Mouse (Mus musculus) brain, embryonic 14.5 days (tissue): ENCODE data around the gene Cd48. TPM values are rescaled to one million over a fixed set of nuclear protein-coding genes. Genes with fewer than 3 reads are reported as not detected.

Source experiments
- DNase-seq: peaks from one replicate; pipeline ENCODE4 v3.0.0-alpha.2; 2011; ENCODE audit warnings: low read depth
- CTCF ChIP-seq: fragments of 200-500 bp; IDR thresholded peaks from 2 replicates; pipeline ENCODE4 v1.5.1; 2012; ENCODE audit warnings: inconsistent platforms, mild to moderate bottlenecking, moderate library complexity, borderline replicate concordance; ENCODE audit not compliant: insufficient read depth, insufficient read length; ENCODE audit errors: extremely low read depth
- POLR2A ChIP-seq: fragments of 200-500 bp; IDR thresholded peaks from 2 replicates; pipeline ENCODE4 v1.6.1; 2012; ENCODE audit warnings: mild to moderate bottlenecking, inconsistent platforms, borderline replicate concordance; ENCODE audit not compliant: poor library complexity, insufficient read depth, insufficient read length, severe bottlenecking; ENCODE audit errors: extremely low read depth
- polyA plus RNA-seq: library from polyadenylated mRNA; depleted of rRNA; stranded (reverse); fragments of >200 nt; gene quantifications from 2 replicates; pipeline ENCODE4 v1.2.3, GENCODE M21; 2012; rRNA removed

Cd48 gene
- polyA plus RNA-seq, 1 experiment = 0.30 TPM

DNA sequence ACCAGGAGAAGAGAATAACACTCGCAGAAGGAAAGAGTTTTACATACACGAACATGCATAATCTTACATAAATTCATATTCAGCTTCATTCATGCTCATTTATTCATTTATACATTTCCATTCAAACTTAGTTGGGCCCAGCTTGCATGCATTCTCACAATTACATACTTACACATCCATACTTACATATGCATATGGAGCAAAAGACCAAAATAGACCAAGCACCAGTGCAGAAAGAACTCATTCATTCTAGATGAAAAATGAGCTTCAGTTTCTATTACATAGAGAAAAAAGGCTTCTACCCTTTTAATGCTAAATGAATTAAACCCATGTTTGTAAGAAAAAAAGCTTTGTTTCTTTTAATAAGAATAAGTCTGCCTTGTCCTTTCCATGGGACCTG lies 33.6 kb downstream of the Cd48 start:
- DNase-seq = no peak
- TF ChIP-seq POLR2A (no peak), CTCF (no peak)

DNA sequence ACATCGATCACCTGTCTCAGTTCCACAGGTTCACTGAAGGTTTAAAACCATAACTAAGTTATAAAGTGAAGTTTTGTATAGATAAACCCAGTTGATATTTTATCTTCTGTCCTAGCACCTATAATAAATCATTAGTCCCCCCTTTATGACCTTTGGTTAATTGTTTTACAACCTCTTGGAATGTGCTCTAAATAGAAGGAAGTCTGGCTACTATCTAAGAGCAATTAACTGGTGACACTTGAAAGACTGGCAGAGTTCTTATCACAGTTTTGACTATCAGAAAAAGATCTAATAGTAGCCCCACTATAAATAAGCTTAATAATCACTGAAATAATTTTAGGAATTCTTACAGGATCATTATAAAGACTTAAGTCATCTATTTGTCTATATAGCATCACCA lies 34.4 kb downstream of the Cd48 start:
- TF ChIP-seq CTCF (no peak), POLR2A (no peak)

DNA sequence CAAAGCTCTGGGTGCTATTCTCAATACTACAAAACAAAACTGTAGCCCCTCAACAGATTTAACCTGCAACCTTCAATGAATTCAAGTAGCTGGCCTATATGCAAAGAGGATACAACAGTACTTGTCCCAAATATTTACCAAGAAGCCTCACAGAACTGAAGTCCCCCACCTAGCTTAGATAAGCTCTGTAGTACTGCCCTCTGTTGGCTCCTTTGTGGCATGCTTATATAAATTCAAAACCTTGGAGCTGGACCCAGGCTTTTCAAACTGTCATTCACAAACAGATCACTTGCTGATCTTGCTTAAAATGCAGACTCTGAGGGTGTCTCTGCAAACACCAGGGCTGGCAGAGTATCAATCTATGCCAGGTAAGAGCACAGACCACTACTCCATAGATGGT lies 49.4 kb downstream of the Cd48 start:
- TF ChIP-seq POLR2A = no peak
- no peak for TF ChIP-seq CTCF
- no peak for DNase-seq

More for the DNA sequence above, 34.4 kb downstream of the Cd48 start:
- DNase-seq = no peak

DNA sequence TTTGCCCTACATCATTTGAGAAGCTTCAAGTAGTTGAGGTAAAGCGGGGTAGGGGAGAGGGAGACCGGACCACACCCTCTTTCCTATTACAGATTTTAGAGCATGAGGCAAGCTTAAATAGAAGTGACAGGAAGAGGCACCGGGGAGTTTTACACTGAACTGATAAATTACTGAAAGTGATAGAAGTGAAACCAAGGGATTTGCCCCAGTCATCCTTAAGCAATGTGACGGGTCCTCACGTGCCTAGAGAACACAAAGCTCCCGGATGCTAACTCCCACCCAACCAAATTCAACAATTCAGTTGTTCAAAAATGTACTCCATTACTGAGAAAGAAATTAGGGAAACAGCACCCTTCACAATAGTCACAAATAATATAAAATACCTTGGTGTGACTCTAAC lies 53.1 kb downstream of the Cd48 start:
- no peak for DNase-seq
- TF ChIP-seq POLR2A (no peak), CTCF (no peak)

DNA sequence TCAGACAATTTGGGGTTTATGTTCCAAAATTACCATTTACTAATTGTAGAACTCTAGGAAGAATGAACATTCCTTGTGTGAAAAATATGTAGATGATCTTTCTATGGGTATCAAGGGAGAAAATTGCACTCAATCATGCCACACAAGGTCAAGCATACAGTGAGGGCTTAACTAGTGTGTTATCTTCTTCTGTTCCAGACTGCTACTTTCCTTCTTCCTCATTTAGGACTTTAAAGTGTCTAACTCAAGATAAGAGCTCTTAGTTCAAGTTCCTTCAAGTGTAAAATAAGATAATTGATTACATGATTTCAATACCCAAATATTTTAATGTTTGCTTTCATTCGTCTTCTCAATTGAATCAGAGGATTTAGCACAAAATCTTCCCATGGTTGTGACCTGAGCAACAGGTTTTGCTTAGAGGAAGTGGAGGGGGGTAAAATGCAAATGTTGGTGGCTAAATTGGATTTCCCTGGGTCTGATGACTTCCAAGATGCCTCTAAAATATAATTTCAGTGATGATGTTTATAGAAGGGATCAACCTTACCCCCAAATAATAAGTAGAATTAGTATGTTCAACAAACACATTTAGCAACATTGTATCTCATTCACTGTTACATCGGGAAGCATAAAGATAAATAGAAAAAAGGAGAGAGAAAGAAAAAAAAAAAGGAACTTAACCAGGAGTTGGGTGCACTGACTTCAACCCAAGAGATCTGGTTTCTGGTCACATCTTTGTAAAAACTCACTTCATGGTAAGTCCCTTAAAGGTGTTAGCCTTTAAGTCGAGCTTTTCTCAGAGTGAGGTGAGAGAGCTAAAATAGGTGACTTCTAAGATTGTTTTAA lies 66.5 kb downstream of the Cd48 start:
- DNase-seq = no peak
- no peak for TF ChIP-seq POLR2A
- no peak for TF ChIP-seq CTCF

Other genes starting within 250 kb of the Cd48 start
- gene F11r, start 244.5 kb upstream of the Cd48 start, polyA plus RNA-seq = 3.9 and 7.3 TPM in 2 replicates
- 15.8 and 17.8 TPM in 2 replicates for gene Alyref2, start 178.5 kb upstream of the Cd48 start, polyA plus RNA-seq
- 0.08 TPM in 1 of 2 replicates, not detected in the other for gene Itln1, start 146.7 kb upstream of the Cd48 start, polyA plus RNA-seq
- not detected in 2 replicates for gene Cd244a, start 122.8 kb upstream of the Cd48 start, polyA plus RNA-seq
- 0.08 and 0.19 TPM in 2 replicates for gene Ly9, start 74.6 kb upstream of the Cd48 start, polyA plus RNA-seq
- gene Slamf7, start 29.0 kb upstream of the Cd48 start, polyA plus RNA-seq = 0.04 TPM in 1 of 2 replicates, not detected in the other
- 0.06 and 0.12 TPM in 2 replicates for gene Slamf1, start 85.1 kb downstream of the Cd48 start, polyA plus RNA-seq
- 0.68 and 0.98 TPM in 2 replicates for gene Cd84, start 157.7 kb downstream of the Cd48 start, polyA plus RNA-seq
- gene Gm10521, start 213.7 kb downstream of the Cd48 start, polyA plus RNA-seq = not detected in 2 replicates
- gene Slamf6, start 235.5 kb downstream of the Cd48 start, polyA plus RNA-seq = 0.11 TPM in 1 of 2 replicates, not detected in the other